Mouse (Mus musculus) liver, embryonic 14.5 days (tissue): ENCODE results near the gene Foxf2.

Source experiments
- CTCF ChIP-seq: IDR thresholded peaks from 2 replicates; pipeline ENCODE4 v1.5.1; 2016; ENCODE audit warnings: antibody characterized with exemption, low read depth, control low read depth
- EP300 ChIP-seq: IDR thresholded peaks from 2 replicates; pipeline ENCODE4 v1.6.1; 2016; ENCODE audit warnings: antibody characterized with exemption, low read depth

DNA sequence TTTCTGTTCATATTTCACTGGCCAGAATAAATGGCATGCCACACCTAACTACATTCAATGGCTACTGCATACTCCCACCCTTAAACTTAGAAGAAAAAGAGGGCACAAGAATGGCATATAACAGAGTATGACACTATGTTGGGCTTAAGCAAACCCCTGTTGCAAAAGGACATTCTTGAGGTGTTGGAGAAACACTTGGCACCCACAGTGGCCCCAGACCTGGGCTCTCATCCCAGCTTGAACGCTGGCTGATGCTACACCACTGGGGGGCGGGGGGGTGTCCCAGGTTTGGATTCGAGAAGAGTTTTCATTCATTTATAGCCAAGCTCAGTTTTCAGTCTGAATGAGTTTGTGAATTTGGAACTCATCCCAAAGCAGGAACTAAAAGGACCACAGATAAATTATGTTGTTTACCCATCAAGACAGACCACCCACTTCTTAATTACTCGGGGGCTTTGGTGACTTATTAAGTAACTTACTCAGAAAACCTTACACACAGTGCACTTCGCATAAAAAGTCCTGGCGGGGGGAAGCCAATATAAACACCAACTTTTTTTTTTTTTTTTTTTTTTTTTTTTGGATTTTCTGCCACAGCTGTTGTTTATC, 42.4 kb downstream of the Foxf2 start:
- no peak for TF ChIP-seq CTCF
- TF ChIP-seq EP300, result no peak
